Comparison of ENCODE assay signal across 20 mouse cellular contexts in genomic region chr7:50429725-50430124, GRCm38 (mm10).
"Had no signal": no experiment of that assay in that cellular context is flagged by ENCODE, and none has a peak within 500 bp of the region (broad histone marks: within the 10 kb centered on the region; RNA-seq: fewer than 3 reads in every experiment).

No protein-coding gene starts in this region.

- H3K27ac ChIP-seq: liver, embryonic 14.5 days; midbrain, embryonic 10.5 days; midbrain, embryonic 12.5 days; neural tube, embryonic 13.5 days; neural tube, embryonic 15.5 days had no signal

- H3K36me3 ChIP-seq: midbrain, embryonic 10.5 days; midbrain, embryonic 12.5 days; neural tube, embryonic 13.5 days; neural tube, embryonic 15.5 days had no signal

- ATAC-seq: midbrain, embryonic 16.5 days had no signal

- DNase-seq: lung, adult 18-20 months; lung, embryonic 14.5 days; lung, postnatal 10 days; lung, postnatal 4 days; midbrain, embryonic 14.5 days; retina, postnatal 1 day; right cerebral cortex, adult 18-20 months; right cerebral cortex, postnatal 25 days; right cerebral cortex, postnatal 4 days; spleen, adult 18-20 months; thymus, adult 18-20 months; thymus, postnatal 14 days; thymus, postnatal 36 days had no signal

- H3K4me3 ChIP-seq: midbrain, embryonic 10.5 days; midbrain, embryonic 12.5 days; myocyte; neural tube, embryonic 13.5 days; neural tube, embryonic 15.5 days had no signal

- H3K4me1 ChIP-seq: midbrain, embryonic 10.5 days; midbrain, embryonic 12.5 days; neural tube, embryonic 13.5 days; neural tube, embryonic 15.5 days had no signal

- H3K9me3 ChIP-seq: midbrain, embryonic 10.5 days; midbrain, embryonic 12.5 days; neural tube, embryonic 13.5 days; neural tube, embryonic 15.5 days had no signal

- H3K27me3 ChIP-seq: midbrain, embryonic 12.5 days; neural tube, embryonic 13.5 days; neural tube, embryonic 15.5 days had no signal

- H3K9ac ChIP-seq: liver, embryonic 14.5 days; lung, embryonic 14.5 days; midbrain, embryonic 12.5 days; neural tube, embryonic 13.5 days; neural tube, embryonic 15.5 days had no signal

- H3K4me2 ChIP-seq: lung, embryonic 14.5 days; midbrain, embryonic 12.5 days; neural tube, embryonic 13.5 days; neural tube, embryonic 15.5 days had no signal
